Mouse (Mus musculus): ENCODE results near the gene Ggps1. TPM values are rescaled to one million over a fixed set of nuclear protein-coding genes. Genes with fewer than 3 reads are reported as not detected.

Ggps1 gene
- total RNA-seq, 2 experiments from 2014 or later: 15.1 to 19.4 TPM

DNA sequence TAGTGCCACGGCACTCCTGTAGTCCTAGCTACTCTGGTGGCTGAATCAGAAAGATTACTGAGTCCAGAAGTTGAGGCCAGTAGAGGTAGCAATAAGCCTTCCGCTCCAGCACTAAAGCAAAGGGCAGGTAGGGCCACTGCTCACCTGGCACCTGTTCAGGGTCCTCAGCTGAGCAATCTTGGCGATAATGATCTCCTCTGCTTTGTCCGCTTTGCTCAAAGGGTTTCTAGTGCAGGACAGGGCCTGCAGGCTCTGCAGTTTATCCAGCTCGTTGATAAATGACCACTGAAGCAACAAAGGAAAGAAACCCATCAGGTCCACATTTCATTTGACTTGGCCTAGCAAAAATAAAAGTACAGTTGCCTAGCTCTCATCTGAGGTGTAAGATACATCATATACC is 58.3 kb downstream of the Ggps1 start:
- Histone ChIP-seq H3K27ac (no peak overlapping the region), H3K4me3 (no peak overlapping the region)
- no peak for TF ChIP-seq CTCF (IDR thresholded peaks at IDR 0.05)
- no peak for DNase-seq
- intact Hi-C loops (cut with DNase I): loop anchor here (10.0 kb wide), 1 partner anchor 130 kb away; no protein-coding TSS in a partner anchor

DNA sequence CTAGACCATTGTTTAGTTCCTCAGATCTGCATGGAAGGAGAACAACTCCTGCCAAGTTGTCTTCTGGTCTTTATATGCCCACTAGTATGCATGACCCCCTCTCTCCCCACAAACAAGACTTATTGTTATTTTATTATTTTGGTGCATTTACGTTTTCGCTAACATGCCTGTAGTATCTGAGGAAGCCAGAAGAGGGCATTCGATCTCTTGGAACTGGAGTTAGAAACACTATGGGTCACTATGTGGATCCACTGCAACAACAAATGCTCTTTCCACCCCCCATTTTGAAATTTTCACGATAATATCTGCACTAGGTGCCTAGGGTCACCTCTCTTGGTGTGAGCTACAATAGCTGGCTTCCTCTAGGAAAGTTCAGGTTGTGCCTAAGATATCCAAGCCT is 59.2 kb downstream of the Ggps1 start:
- no peak overlapping the region for H3K27ac ChIP-seq
- no peak for DNase-seq
- peak; percentile 36; the same call in 1 of the 2 replicates for TF ChIP-seq CTCF (IDR thresholded peaks at IDR 0.05)
- intact Hi-C loops (cut with DNase I): loop anchor here (10.0 kb wide), 1 partner anchor 131 kb away; no protein-coding TSS in a partner anchor
- no peak overlapping the region for H3K4me3 ChIP-seq

DNA sequence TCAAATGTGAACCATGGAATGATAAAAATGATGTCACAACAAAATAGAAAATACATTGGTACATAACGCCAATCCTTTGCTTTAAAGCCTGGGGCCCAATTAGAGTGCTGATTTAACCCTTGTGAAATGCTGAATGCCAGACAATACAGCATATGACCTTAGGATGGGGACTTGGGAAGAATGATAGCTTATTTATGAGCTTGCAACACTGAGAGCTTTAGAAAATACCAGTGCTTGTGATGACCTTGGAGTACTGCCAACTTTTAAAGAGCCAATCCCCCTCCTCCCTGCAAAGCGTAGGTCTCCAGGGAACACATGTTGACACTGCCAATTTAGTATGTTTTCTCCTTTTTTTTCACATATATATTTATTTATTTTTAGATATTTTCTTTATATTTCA is 60.6 kb downstream of the Ggps1 start:
- no peak for TF ChIP-seq CTCF (IDR thresholded peaks at IDR 0.05)
- intact Hi-C loops (cut with DNase I): loop anchor here (10.0 kb wide), 1 partner anchor 132 kb away; no protein-coding TSS in a partner anchor

More for the DNA sequence above, 60.6 kb downstream of the Ggps1 start:
- no peak for DNase-seq
- Histone ChIP-seq H3K27ac (no peak overlapping the region), H3K4me3 (no peak overlapping the region)

Other genes with a start within 250 kb of the Ggps1 start
- gene B3galnt2, start 109.0 kb downstream of the Ggps1 start, total RNA-seq (2021): 10 to 100 TPM; 88.5 to 89.4 TPM
- 10 to 100 TPM; 16.6 to 18.9 TPM for gene Tbce, start 23.9 kb downstream of the Ggps1 start, total RNA-seq (2021)
- 10 to 100 TPM; 14.0 TPM for gene Arid4b, start 256 bp downstream of the Ggps1 start, total RNA-seq (2021)